Mouse (Mus musculus) liver, embryonic 14.5 days (tissue): ENCODE measurements around the gene Cnih4.

Source experiments
- CTCF ChIP-seq: IDR thresholded peaks from 2 replicates; pipeline ENCODE4 v1.5.1; 2016; ENCODE audit warnings: antibody characterized with exemption, low read depth, control low read depth
- EP300 ChIP-seq: IDR thresholded peaks from 2 replicates; pipeline ENCODE4 v1.6.1; 2016; ENCODE audit warnings: antibody characterized with exemption, low read depth

DNA sequence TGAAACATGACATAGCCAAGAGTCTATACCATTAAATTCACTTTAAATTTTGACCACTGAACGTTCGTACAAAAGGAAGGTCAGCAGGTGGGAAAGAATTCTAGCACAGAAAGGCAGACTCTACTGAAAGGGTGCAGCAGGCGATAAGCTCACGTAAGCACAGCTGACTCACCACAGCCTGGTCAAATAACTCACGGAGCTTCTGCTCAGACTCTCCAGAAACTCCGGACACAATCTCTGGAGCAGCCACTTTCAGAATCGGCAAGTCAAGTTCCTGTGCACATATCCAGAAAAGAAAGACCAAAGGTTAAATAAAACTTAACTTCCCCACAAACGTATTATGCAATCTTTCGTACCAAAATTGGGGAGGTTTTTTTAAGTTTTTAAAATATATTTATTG, 17.7 kb upstream of the Cnih4 start:
- TF ChIP-seq CTCF (no peak), EP300 (no peak)
